Mouse (Mus musculus) hindbrain, embryonic 14.5 days (tissue): ENCODE measurements around the gene Txlna. TPM values are rescaled to one million over a fixed set of nuclear protein-coding genes. Genes with fewer than 3 reads are reported as not detected.
A peak's percentile ranks its signal among the peaks of the same experiment; 100 is the strongest.

Experiments used
- ATAC-seq: fragments of 200-750 bp; cut with Nextera tagmentation; 2 replicates; pipeline ENCODE4 v1.8.0; 2017; ENCODE audit warnings: moderate number of reproducible peaks, mild to moderate bottlenecking, moderate TSS enrichment, moderate library complexity; ENCODE audit not compliant: low FRiP score
- DNase-seq: peaks from one replicate; pipeline ENCODE4 v3.0.0-alpha.2; 2015; ENCODE audit warnings: low spot score
- H3K27ac ChIP-seq: fragments of 300-500 bp; sonication (generic); 2 replicates; pipeline ENCODE4 v1.5.1; 2014; ENCODE audit warnings: mild to moderate bottlenecking, moderate library complexity
- H3K27me3 ChIP-seq: fragments of 300-500 bp; sonication (generic); 2 replicates; pipeline ENCODE4 v1.6.1; 2014; ENCODE audit warnings: mild to moderate bottlenecking, low read length, mixed read lengths; ENCODE audit not compliant: control insufficient read depth, insufficient read depth
- H3K36me3 ChIP-seq: fragments of 300-500 bp; sonication (generic); replicated peaks from 2 replicates; pipeline ENCODE4 v1.6.1; 2014; ENCODE audit not compliant: control insufficient read depth, insufficient read depth
- H3K4me1 ChIP-seq: fragments of 300-500 bp; sonication (generic); replicated peaks from 2 replicates; pipeline ENCODE4 v1.6.1; 2014; ENCODE audit warnings: antibody characterized with exemption, low read length, mixed read lengths; ENCODE audit not compliant: control insufficient read depth, insufficient read depth
- H3K4me2 ChIP-seq: fragments of 300-500 bp; sonication (generic); replicated peaks from 2 replicates; pipeline ENCODE4 v1.6.1; 2014; ENCODE audit warnings: mild to moderate bottlenecking, moderate library complexity
- H3K4me3 ChIP-seq: fragments of 300-500 bp; sonication (generic); replicated peaks from 2 replicates; pipeline ENCODE4 v1.5.1; 2014; ENCODE audit warnings: mild to moderate bottlenecking, low read length
- H3K9ac ChIP-seq: fragments of 300-500 bp; sonication (generic); 2 replicates; pipeline ENCODE4 v1.6.1; 2014
- H3K9me3 ChIP-seq: fragments of 300-500 bp; sonication (generic); 2 replicates; pipeline ENCODE4 v1.6.1; 2016; ENCODE audit warnings: low read length; ENCODE audit not compliant: control insufficient read depth
- WGBS: fragments of 180-500 bp; shearing (Covaris S2); extraction: QIAGEN DNeasy Blood & Tissue Kit; methylation state at CpG from one replicate; pipeline ENCODE4 v1.1.7; 2014; 5-methylcytosine and 5-hydroxymethylcytosine counted together
- polyA plus RNA-seq: library from polyadenylated mRNA; unstranded; fragments of >200 nt; fragmentation: Nextera tagmentation; extraction: Ambion mirVana; gene quantifications from 2 replicates; pipeline ENCODE4 v1.2.1, GENCODE M21; 2014

The Txlna gene
- polyA plus RNA-seq, 1 experiment from 2014 or later = 52.9 TPM

DNA sequence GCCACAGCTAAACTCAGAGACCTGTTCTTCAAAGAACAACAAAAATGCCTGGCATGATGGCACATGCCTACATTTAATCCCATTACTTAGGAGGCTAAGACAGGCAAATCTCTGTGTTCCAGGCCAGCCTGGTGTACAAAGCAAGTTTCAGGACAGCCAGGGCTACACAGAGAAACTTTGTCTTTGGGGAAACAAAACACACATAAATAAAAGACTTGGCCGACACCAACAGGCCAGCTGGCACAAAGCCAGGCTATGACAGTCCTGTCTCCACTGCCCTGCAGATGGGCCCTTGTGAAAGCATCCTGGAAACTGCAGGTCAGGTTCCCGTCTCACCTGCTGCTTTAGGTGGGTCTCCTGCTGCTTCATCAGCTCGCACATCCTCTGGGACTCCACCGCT is 9.9 kb downstream of the Txlna start:
- Histone ChIP-seq H3K4me3 (no peak overlapping the region), H3K27ac (no peak overlapping the region), H3K27me3 (no peaks in the 10 kb centered on the region), H3K4me2 (no peak overlapping the region), H3K4me1 (no peaks in the 10 kb centered on the region), H3K36me3 (peaks cover 100% of the 10 kb centered on the region), H3K9me3 (no peaks in the 10 kb centered on the region), H3K9ac (no peak overlapping the region)
- no peak for DNase-seq
- no peak for ATAC-seq
- 66% methylated on average over 4 of the region's 4 CpGs for whole genome bisulfite sequencing

DNA sequence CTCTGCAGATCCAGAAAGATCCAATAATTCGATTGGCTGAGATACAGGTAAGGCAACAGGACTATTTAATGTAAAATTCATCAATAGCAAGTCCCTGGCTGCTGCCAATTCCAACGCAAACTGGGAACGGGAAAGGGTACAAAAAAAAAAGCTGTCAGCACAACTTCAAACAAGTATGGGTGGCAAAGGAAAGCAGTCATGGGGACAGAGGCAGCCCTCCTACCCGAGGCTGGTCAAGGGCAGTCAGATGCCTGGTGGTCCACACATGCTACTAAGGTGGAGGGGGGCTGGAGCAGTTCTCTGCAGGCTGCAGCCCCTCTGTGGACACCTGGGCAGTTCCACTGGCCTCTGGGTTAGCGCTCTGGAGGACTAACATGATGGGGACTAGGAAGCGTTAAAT is 14.8 kb downstream of the Txlna start:
- no peak overlapping the region for H3K27ac ChIP-seq
- no peaks in the 10 kb centered on the region for H3K9me3 ChIP-seq
- peaks cover 52% of the 10 kb centered on the region for H3K36me3 ChIP-seq
- no peaks in the 10 kb centered on the region for H3K27me3 ChIP-seq
- 73% methylated on average over 6 of the region's 6 CpGs for WGBS
- peaks cover 32% of the 10 kb centered on the region for H3K4me1 ChIP-seq
- H3K9ac ChIP-seq = no peak overlapping the region
- no peak overlapping the region for H3K4me3 ChIP-seq
- ATAC-seq (no peak), DNase-seq (no peak)
- no peak overlapping the region for H3K4me2 ChIP-seq

DNA sequence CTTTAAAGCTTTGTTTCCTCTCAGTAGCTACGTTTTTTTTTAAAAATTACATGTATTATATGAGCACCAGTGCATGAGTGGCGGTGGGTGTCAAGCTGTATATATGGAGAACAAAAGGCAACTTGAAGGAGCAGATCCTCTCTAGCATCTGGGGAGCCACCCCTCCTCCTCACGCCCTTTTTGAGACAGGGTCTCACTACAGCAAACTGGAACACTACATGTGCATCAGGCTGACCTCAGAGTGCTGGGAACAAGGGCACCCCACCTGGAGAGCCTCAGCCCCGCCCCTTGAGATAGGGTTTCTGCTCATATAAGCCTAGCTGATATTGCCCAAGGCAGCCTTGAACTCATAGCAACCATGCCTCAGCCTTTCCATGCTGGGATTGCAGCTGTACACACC is 15.4 kb downstream of the Txlna start:
- Histone ChIP-seq H3K4me3 (no peak overlapping the region; the same call in 1 of the 2 replicates), H3K36me3 (peaks cover 47% of the 10 kb centered on the region), H3K9ac (peak overlapping the region; percentile 48), H3K27ac (peak overlapping the region; percentile 94), H3K4me1 (peaks cover 32% of the 10 kb centered on the region), H3K4me2 (peak overlapping the region; percentile 82), H3K27me3 (no peaks in the 10 kb centered on the region), H3K9me3 (no peaks in the 10 kb centered on the region)
- WGBS = 46% methylated on average over 4 of the region's 4 CpGs
- DNase-seq (no peak), ATAC-seq (no peak)

DNA sequence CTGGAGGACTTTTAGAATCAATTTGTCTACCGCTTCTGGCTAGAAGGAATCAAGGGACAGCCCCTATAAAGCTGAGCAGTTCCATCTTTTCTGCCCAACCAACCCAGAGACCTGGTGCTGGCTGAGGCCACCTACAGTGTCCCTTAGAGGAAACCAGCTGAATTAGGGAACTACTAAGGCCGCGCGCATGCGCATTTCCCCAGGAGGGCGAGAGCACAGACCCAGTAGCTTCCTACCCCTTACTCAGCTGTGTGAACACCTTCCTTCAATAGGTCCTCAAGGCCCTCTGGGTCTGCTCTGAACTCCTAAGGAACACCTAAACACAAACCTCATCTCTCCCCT is 15.9 kb downstream of the Txlna start:
- DNase-seq = peak; percentile 65
- Histone ChIP-seq H3K4me2 (peak overlapping the region; percentile 82), H3K36me3 (peaks cover 42% of the 10 kb centered on the region), H3K27me3 (no peaks in the 10 kb centered on the region), H3K9me3 (no peaks in the 10 kb centered on the region), H3K4me3 (peak overlapping the region; percentile 49), H3K27ac (peak overlapping the region; percentile 94), H3K4me1 (peaks cover 32% of the 10 kb centered on the region), H3K9ac (peak overlapping the region; percentile 48)
- no peak for ATAC-seq
- WGBS = 0% methylated on average over 6 of the region's 6 CpGs

DNA sequence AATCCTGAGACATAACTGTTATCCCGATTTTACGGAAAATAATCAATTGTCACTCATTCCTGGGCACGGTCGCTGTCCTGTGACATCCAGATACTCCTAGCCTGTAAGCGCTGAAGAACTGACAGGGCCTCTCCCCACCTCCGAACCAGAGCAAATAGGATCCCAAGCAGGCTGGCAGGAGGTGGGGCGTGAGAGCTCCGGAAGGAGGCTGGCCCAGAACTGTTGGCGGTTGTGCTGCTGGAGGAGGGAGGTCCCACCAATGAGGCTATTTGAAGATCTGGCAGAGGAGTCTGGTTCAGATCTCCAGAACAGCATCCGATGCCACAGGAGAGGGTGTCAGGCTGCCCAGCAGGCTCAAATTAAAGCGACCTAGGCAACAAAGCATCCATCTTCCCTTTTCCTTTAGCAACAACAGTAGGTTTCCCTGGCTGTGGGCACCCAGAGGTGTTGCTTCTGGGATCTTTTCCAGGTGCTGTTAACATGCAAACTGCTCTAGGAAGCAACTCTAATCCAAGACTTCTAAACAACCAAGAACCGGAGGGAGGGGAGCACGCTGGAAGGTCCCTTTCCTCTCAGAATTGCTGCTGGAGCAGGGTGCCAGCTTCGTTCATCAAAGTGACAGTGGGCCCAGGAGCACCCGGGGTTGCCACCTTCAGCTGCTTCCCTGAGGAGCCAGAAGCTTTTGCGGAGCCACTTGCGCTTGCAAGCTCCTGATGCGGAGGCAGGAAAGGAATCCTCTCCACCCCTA is 16.4 kb downstream of the Txlna start:
- H3K4me2 ChIP-seq = peak overlapping the region; percentile 82
- WGBS = under 1% methylated on average over 18 of the region's 18 CpGs
- DNase-seq (peak; percentile 84), ATAC-seq (peak; percentile 93)
- H3K27me3 ChIP-seq = no peaks in the 10 kb centered on the region
- peaks cover 32% of the 10 kb centered on the region for H3K4me1 ChIP-seq
- H3K36me3 ChIP-seq = peaks cover 36% of the 10 kb centered on the region
- peak overlapping the region; percentile 49 for H3K4me3 ChIP-seq
- H3K9ac ChIP-seq = peak overlapping the region; percentile 66
- H3K27ac ChIP-seq = peak overlapping the region; percentile 94
- H3K9me3 ChIP-seq = no peaks in the 10 kb centered on the region

DNA sequence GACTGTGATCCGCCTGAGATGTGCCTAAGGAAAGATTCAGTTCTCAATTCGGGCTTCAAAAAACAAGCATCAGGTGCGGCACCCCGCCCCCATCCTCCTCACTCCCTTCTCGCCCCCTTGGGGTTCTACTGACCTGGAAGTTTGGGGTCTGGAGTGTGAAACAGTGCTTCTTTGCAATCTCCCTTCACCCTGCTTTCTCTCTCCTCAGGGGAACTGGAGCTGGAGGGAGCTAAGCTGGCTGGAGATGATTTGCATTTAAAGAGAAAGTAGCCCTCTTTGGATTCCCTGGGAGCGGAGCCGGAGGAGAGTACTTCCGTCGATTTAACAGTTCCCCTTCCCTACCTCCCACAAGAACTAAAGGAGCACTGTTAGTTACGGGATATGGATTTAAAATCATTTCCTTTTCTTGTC is 17.2 kb downstream of the Txlna start, which contains the start of gene Ccdc28b:
TSS of gene Ccdc28b (minus strand) at position 267 of the 411 bp plus-strand sequence.
- Histone ChIP-seq H3K4me2 (peak within 1 kb of the TSS; percentile 82), H3K9ac (peak within 1 kb of the TSS; percentile 66), H3K27me3 (no peaks in the 10 kb centered on the region), H3K36me3 (peaks cover 29% of the 10 kb centered on the region), H3K4me3 (peak within 1 kb of the TSS; percentile 49), H3K4me1 (peaks cover 32% of the 10 kb centered on the region), H3K9me3 (no peaks in the 10 kb centered on the region), H3K27ac (peak within 1 kb of the TSS; percentile 94)
- ATAC-seq (peak; percentile 19; the same call in 1 of the 2 replicates), DNase-seq (peak; percentile 74)
- 2% methylated on average over 10 of the region's 10 CpGs for WGBS

DNA sequence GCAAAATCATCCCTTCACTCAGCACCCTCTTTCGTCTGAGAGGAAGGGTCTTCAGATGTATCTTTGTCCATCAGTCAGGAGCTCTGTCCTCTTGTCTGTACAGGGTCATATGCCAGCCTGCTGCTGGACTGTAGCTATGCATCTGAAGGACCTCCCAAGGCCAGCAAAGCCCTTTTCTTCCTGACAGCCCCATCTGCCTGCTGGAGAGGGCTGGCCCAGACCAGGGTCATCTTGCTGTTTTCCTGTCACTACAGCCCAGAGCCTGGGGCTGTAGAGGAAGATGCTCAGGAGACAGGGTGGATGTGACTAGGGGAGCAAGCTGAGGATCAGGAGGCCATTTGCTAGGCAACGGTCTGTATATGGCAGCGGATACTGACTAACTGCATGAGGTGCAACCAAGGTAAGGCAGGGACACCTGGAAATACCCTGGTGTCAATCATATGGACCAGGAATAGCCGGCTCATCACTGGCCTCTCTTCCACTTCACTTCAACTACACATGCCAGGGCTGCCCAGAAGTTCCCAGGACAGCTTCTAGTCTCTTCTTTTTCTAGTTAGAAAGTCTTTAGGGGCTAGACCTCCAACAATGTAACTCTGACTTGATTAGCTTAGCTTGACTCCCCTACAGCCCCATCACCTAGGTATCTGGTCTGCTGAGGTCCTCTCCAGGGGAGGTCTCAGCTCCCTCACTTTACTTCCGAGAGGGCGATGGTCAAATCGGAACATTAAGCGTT is 17.9 kb downstream of the Txlna start:
- ATAC-seq (no peak), DNase-seq (no peak)
- peak overlapping the region; percentile 94 for H3K27ac ChIP-seq
- H3K4me1 ChIP-seq = peaks cover 37% of the 10 kb centered on the region
- 18% methylated on average over 8 of the region's 8 CpGs for WGBS
- peaks cover 22% of the 10 kb centered on the region for H3K36me3 ChIP-seq
- H3K4me3 ChIP-seq = peak overlapping the region; percentile 49
- H3K27me3 ChIP-seq = no peaks in the 10 kb centered on the region
- H3K9me3 ChIP-seq = no peaks in the 10 kb centered on the region
- H3K9ac ChIP-seq = peak overlapping the region; percentile 66
- peak overlapping the region; percentile 82 for H3K4me2 ChIP-seq

DNA sequence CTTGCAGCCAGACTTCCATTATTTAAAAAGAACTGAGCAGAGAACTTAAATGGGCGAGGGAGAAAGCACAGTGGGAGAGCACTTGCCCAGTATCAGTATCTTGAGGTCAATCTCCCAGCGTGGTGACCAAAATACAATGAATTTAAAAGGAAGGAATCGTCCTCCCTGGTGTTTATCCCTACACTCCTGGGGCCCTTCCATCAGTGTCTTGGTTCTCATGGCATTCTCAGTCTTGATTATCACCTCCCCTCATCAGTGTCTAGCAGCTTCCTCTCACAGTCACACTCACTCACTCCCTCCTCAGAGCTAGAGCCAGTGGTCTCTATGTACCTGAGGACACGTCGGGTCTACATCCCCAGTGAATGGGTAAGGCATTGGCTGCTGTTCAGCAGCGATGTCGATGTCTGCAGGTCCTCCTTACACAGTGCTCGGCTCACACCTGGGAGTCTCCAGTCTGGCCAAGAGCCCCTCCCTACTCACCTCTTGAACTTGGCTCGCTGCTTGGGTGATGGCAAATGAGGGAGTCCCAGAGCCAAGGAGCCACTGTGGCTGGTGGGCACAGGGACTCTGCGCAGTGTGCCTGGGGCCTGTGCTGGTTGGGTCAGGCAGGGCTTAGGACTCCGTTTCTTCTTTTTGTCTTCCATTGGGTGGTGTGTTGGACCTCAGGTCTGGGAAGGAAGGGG is 18.6 kb downstream of the Txlna start:
- H3K4me1 ChIP-seq = peaks cover 41% of the 10 kb centered on the region
- peak overlapping the region; percentile 94 for H3K27ac ChIP-seq
- ATAC-seq = no peak
- no peak for DNase-seq
- 80% methylated on average over 11 of the region's 11 CpGs for WGBS
- peaks cover 17% of the 10 kb centered on the region for H3K36me3 ChIP-seq
- H3K27me3 ChIP-seq = no peaks in the 10 kb centered on the region
- H3K4me3 ChIP-seq = peak overlapping the region; percentile 49
- no peaks in the 10 kb centered on the region for H3K9me3 ChIP-seq
- peak overlapping the region; percentile 66 for H3K9ac ChIP-seq
- H3K4me2 ChIP-seq = peak overlapping the region; percentile 82

DNA sequence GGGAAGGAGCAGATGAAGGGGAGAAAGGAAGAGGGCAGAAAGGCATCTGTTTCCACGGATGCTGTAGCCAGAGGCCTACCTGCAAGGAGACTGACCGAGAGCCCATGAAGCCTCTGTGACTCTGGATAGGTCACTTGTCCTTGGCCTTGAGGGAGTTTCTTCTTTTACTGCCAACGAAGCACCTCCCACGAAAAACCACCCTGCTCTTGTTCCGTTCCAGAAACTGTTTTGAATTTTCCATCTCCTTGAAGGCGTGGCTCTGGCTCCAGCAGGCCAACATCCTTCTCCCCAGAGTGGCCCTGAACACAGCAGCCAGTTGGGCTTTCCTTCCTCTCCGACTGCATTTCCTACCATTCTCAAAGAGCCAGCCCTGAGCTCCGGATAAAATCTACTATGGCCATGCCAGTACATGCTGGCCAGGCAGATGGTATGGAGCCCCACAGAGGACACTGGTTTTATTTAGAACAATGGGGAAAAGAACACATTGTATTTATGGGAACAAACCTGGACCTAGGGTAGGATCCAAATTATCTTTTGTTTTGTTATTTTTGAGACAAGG is 19.5 kb downstream of the Txlna start:
- DNase-seq (no peak), ATAC-seq (no peak)
- Histone ChIP-seq H3K27ac (no peak overlapping the region), H3K9me3 (no peaks in the 10 kb centered on the region), H3K9ac (0 out of 2 replicates have a peak overlapping the region, but pooled peaks have one; percentile 3), H3K4me1 (peaks cover 41% of the 10 kb centered on the region), H3K4me3 (no peak overlapping the region), H3K36me3 (peaks cover 17% of the 10 kb centered on the region), H3K4me2 (peak overlapping the region; percentile 82), H3K27me3 (no peaks in the 10 kb centered on the region)
- 91% methylated on average over 8 of the region's 8 CpGs for WGBS
